In the genomic region with DNA sequence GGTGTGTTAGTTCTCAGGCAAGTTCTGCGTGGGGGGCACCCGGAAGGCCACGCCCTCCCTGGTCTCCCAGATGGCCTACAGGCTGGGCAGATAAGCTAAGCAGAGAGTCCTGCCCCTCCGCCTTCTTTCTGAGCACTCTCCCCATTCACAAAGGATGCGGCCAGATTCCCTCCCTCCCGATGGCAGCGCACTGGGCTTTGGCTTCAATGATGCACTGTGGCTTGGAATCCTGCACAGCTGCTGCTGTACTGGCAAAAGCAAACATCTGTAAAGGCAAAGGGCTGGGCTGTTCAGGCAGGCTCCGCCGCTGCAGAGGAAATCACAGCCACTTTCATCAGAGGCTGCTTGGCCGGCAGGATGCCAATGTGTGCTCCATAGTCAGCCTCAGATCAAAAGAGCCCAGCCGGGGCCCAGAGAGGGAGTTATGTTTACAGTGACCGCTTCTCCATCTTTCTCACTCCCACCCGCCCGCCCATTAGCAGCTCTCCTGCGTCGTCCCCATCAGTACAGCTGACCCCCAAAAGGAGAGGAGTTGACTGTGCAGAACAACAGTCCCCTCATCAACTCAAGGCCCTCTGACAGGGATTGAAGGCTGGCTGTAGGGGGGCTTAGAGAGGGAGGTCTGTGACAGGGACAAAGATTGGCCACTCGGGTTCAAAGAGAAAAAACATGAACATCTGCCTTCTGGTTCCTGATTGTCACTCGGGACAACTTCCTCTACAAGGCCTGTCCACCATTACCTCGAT, we compare ENCODE assay signal across 8 mouse cellular contexts. TPM values are rescaled to one million over a fixed set of nuclear protein-coding genes. Genes with fewer than 3 reads are reported as not detected.
A peak's percentile ranks its signal among the peaks of the same experiment; 100 is the strongest.
DNase-seq lines count a peak whose midpoint lies in the region; ATAC-seq and TF ChIP-seq lines count a peak whose summit lies in the region.

No protein-coding gene starts in this region.

- peaks cover 19% of the 10 kb centered on the region for H3K36me3 ChIP-seq in intestine, postnatal 0 days (ENCODE audit: control insufficient read depth, insufficient read depth)
- H3K36me3 ChIP-seq in stomach, embryonic 14.5 days (ENCODE audit: control insufficient read depth, insufficient read depth, low read length): peaks cover 28% of the 10 kb centered on the region

- no peak for ATAC-seq in intestine, postnatal 0 days
- peak; percentile 81; the same call in 1 of the 2 replicates for ATAC-seq in stomach, embryonic 14.5 days (ENCODE audit: insufficient number of reproducible peaks, insufficient read depth, low FRiP score, low read depth)

- peak overlapping the region; percentile 4 for H3K4me2 ChIP-seq in intestine, postnatal 0 days (replicated peaks; ENCODE audit: low read depth)
- peak overlapping the region; percentile 29; the same call in 1 of the 2 replicates for H3K4me2 ChIP-seq in stomach, embryonic 14.5 days (replicated peaks; ENCODE audit: low read depth, low read length)

- peaks cover 17% of the 10 kb centered on the region; the same call in 1 of the 2 replicates for H3K4me1 ChIP-seq in intestine, postnatal 0 days (replicated peaks; ENCODE audit: control insufficient read depth, insufficient read depth, low read length)
- peaks cover 34% of the 10 kb centered on the region for H3K4me1 ChIP-seq in stomach, embryonic 14.5 days (ENCODE audit: control insufficient read depth, insufficient read depth, low read length)

- H3K9me3 ChIP-seq in intestine, postnatal 0 days (ENCODE audit: control insufficient read depth): no peaks in the 10 kb centered on the region
- H3K9me3 ChIP-seq in stomach, embryonic 14.5 days (ENCODE audit: control insufficient read depth, low read depth, low read length): no peaks in the 10 kb centered on the region

- H3K27ac ChIP-seq in intestine, postnatal 0 days (ENCODE audit: low read depth, low read length): peak overlapping the region; percentile 50; the same call in 1 of the 2 replicates
- peak overlapping the region; percentile 84 for H3K27ac ChIP-seq in stomach, embryonic 14.5 days (ENCODE audit: low read length)

- peak; percentile 62 for DNase-seq in left cerebral cortex, postnatal 14 days (ENCODE audit: low spot score in 2 of 2)
- DNase-seq in left cerebral cortex, adult 8-10 months (ENCODE audit: low spot score in 2 of 2): no peak
- peak; percentile 63 for DNase-seq in c-Kit-positive CD71-positive TER-119-negative erythroid progenitor cells, embryonic 14.5 days (ENCODE audit: low read depth)
- DNase-seq in gastrocnemius, postnatal 25 days: peak; percentile 46
- peak; percentile 85 for DNase-seq in lung, postnatal 14 days
- DNase-seq in cerebellum, postnatal 4 days (ENCODE audit: low spot score in 2 of 2): no peak

- no peak overlapping the region for H3K9ac ChIP-seq in intestine, postnatal 0 days (ENCODE audit: low read depth, low read length)
- no peak overlapping the region for H3K9ac ChIP-seq in stomach, embryonic 14.5 days (replicated peaks; ENCODE audit: low read depth, low read length)

- no peaks in the 10 kb centered on the region for H3K27me3 ChIP-seq in intestine, postnatal 0 days (replicated peaks; ENCODE audit: control insufficient read depth, insufficient read depth, low read length)
- H3K27me3 ChIP-seq in stomach, embryonic 14.5 days (ENCODE audit: control insufficient read depth, insufficient read depth, low read length): no peaks in the 10 kb centered on the region

- no peak overlapping the region for H3K4me3 ChIP-seq in intestine, postnatal 0 days (ENCODE audit: low read depth, low read length)
- no peak overlapping the region for H3K4me3 ChIP-seq in stomach, embryonic 14.5 days (ENCODE audit: low read depth, low read length)

- 26% methylated on average over 19 of the region's 19 CpGs for WGBS in intestine, postnatal 0 days
- 6% methylated on average over 19 of the region's 19 CpGs for WGBS in stomach, embryonic 14.5 days

- intact Hi-C loops in left cerebral cortex, postnatal 14 days (cut with DNase I): no loop called here

- TF ChIP-seq CTCF in intestine, postnatal 0 days (IDR thresholded peaks at IDR 0.05; ENCODE audit: low read depth): no peak

RNA-seq across cellular contexts. Expression of a gene that starts 21.0 kb away (rescaled TPM):
- 10 to 100 TPM; 51.4 to 58.3 TPM for total RNA-seq in left cerebral cortex, postnatal 14 days (2021)
- total RNA-seq in left cerebral cortex, adult 8-10 months (2022): 10 to 100 TPM; 35.5 to 47.5 (median 42.3) TPM
- 1 to 10 TPM; 4.2 to 6.3 TPM for total RNA-seq in gastrocnemius, postnatal 25 days (2021)
- 16.7 and 17.8 TPM in 2 replicates for polyA plus RNA-seq in intestine, postnatal 0 days (2015; fragmentation: Nextera tagmentation; extraction: Ambion mirVana)
- 29.3 and 31.5 TPM in 2 replicates for polyA plus RNA-seq in stomach, embryonic 14.5 days (2014; fragmentation: Nextera tagmentation; extraction: Ambion mirVana)

RNA-seq across cellular contexts. Expression of a gene that starts 37.7 kb away (rescaled TPM):
- total RNA-seq in left cerebral cortex, postnatal 14 days (2021): 10 to 100 TPM; 82.6 to 85.0 TPM
- 10 to 100 TPM; 59.9 to 72.4 (median 63.5) TPM for total RNA-seq in left cerebral cortex, adult 8-10 months (2022)
- total RNA-seq in gastrocnemius, postnatal 25 days (2021): 1 to 10 TPM; 6.2 to 6.6 TPM
- polyA plus RNA-seq in intestine, postnatal 0 days (2015; fragmentation: Nextera tagmentation; extraction: Ambion mirVana): 18.3 and 22.6 TPM in 2 replicates
- polyA plus RNA-seq in stomach, embryonic 14.5 days (2014; fragmentation: Nextera tagmentation; extraction: Ambion mirVana): 14.4 and 16.9 TPM in 2 replicates

Comparison
In these comparisons a context has a peak if more than half of its experiments do, and no peak if none do; other contexts are left out.
1. DNase-seq: peak in left cerebral cortex, postnatal 14 days (2 of 2), c-Kit-positive CD71-positive TER-119-negative erythroid progenitor cells, embryonic 14.5 days (single experiment), gastrocnemius, postnatal 25 days (single experiment) and lung, postnatal 14 days (single experiment); none in left cerebral cortex, adult 8-10 months (0 of 2) and cerebellum, postnatal 4 days (0 of 2).
2. RNA of a gene that starts 21.0 kb away (total RNA-seq): 51.4 to 58.3 TPM in left cerebral cortex, postnatal 14 days and 35.5 to 47.5 TPM in left cerebral cortex, adult 8-10 months; 4.2 to 6.3 TPM in gastrocnemius, postnatal 25 days; every median in the first group is over 4 times any median in the second.
3. RNA of a gene that starts 37.7 kb away (total RNA-seq): 82.6 to 85.0 TPM in left cerebral cortex, postnatal 14 days and 59.9 to 72.4 TPM in left cerebral cortex, adult 8-10 months; 6.2 to 6.6 TPM in gastrocnemius, postnatal 25 days; every median in the first group is over 4 times any median in the second.